Mouse (Mus musculus): ENCODE measurements around the gene Rapgef5.

Gene Rapgef5

DNA sequence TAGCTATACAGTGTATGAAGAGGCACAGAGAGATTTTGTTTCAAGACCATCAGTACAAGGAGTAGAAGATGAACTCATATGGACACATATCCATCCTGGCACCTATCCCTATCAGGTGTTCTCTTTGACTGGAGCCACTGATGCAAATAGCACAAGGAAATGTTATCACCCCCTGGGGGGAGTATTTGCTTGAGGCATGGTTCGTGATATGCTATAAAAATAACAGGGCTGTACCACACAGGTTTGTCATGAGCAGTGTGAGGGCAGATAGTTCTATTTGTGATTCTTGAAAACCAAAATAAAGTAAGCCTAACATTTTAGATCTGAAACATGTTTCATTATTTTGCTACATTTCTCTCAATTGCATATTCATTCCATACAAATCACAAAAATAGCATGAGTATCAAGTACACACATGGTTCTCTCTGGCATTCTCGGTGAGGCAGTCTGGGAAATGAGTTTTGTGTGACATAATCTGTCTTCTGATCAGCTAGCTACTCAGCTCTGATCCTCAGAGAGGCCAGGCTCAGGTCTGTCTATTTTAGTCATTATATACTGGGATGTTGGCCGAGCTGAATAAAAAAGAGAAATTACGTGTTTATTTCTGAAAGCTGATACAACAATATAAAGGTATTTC is 12.3 kb downstream of the Rapgef5 start:
- no peak for DNase-seq (ENCODE audit: low spot score in 2 of 2)

DNA sequence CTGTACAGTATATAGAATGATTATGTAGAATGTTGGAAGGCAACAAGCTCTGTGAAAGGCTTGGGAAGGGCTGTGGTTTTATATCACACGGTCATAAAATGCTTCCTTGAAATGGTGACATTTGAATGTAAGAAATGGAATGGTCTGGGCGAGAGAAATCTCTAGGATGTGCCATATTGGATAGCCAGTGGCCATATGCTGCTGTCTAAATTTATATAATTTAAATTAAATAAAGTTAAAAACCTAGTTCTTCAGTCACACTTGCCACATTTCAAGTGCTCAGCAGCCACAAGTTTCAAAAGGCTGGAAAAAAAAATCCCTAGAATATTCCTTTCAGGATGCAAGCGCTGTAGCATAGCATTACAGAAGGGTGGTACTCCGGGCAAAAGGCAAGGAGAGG is 14.8 kb downstream of the Rapgef5 start:
- DNase-seq (ENCODE audit: low spot score in 2 of 2) = no peak

DNA sequence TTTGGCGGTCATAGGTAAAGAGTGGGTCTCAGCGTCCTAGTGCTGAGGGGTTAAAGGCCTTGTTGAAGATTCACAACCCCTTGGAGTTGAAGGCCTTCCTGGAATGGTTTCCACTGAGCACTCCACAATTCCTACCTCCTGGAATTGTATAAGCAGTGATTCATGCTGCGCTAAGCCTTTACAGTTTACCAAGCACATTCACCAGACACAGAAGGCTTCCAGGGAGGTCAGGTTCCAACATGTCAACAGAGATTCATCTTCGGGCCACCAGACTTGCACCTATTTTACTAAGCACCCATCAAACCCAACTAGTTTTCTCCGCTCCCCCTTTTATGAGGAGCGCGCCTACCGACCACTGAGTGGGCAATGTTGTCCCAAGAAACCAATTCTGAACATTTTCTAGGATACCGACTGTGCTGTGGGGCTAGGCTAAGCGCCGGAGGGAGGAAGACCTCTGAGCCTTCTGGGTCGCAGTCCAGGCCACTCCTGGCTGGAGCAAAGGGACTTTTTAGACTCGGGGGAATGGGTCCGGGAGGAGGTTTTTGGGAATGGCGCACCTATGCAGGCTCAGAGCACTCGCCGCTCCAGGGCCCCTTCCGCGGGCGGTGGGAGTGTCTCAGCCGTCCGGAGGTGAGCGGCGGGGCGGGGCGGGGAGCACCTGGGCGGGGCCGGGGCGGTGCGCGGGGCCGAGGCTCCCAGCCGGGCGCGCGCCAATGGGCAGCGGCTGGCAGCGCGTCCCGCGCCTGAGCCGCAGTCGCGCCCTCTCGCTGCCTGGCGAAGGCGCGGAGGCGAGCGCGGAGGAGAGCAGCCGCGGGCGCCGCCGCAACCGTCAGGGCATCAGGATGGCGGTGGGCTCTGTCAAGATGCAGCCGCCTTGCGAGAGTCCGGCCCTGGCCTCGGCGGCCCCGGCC is 17.2 kb downstream of the Rapgef5 start:
- DNase-seq (ENCODE audit: low spot score in 2 of 2) = peak; percentile 50 to 56

DNA sequence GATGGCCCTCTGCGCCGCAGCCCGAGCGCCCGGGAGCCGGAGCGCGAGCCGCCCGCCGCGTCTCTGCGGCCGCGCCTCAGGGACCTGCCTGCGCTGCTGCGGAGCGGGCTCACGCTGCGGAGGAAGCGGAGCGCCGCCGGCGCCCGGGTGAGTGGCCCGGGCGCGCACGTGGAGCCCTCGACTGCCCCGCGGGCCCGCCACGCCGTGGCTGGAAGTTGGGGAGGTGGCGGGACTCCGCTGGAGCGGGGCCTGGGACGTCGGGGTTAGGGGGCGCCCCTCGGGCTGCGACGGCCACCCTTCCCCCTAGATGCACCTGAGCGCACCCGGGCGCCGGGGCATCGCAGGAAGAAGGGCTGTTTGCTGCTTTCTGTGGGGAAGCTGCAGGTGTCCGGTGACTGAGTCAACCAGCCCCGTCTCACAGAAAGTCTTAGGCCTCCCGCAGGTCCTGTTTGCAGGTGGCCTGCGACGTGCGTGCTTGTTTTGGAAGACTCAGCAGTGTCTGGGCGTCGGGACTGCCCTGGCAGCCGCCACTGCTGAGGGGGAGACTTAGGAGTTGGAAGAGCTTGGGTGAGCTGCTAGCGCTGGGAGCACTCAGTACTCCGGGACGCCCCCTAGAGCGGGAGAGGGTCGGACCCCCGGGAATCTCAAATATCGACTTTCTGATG is 17.9 kb downstream of the Rapgef5 start:
- DNase-seq (ENCODE audit: low spot score in 2 of 2) = peak; percentile 39 to 43

DNA sequence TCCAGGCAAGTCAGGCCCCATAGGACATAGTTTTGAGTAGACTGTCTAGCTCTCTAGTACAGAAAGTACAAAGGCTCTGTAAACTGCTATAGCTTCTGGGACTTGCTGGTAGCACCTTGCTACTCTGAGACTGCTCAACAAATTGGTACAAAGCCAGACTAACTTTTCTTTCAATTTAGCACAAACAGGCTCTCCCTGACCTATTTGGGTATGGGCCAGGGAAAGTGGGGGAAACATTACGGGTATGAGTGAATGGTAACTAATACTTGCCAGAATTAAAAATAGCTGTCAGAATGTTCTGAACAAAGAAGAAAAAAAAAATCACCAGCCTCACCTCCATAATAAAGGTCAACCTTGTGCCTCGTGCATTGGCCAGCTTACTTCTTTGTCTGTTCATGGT is 24.1 kb downstream of the Rapgef5 start:
- no peak for DNase-seq (ENCODE audit: low spot score in 2 of 2)

DNA sequence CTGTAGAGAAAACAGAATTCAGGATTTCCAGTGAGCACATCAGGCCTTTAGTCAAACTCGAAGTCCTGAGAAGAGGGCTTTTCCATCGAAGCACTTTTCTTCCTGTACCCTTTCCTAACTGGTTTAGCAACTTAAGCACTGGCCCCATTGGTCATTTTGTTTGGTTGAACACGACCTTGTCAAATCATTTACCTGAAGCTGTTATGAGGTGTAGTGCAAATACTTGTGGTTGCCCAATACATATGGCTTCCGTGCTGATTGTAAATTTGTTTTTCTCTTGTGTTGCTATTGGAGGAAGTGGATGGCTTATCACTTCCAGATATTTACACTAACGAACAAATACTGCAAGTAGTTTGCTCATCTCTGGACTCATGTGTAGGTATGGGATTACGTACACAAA is 29.0 kb downstream of the Rapgef5 start:
- no peak for DNase-seq (ENCODE audit: low spot score in 2 of 2)

DNA sequence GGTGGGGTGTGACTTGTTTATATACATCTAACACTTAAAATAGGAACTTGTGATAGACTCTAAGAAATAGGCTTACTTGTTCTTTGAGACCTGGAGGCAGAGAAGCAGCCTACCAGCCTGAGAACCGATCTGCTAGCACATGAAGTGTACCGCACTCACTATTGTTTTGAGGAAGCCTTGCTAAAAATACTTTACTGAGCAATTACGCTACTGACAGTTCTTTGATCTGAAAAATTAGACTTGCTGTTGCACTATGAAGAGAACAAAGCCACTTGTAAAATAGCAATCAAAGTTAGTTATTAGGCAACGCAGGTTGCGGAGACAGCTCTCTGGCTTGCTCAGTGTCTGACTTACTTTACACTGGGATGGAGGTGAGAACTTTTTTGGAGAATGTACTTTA is 37.1 kb downstream of the Rapgef5 start:
- DNase-seq (ENCODE audit: low spot score in 2 of 2) = no peak

DNA sequence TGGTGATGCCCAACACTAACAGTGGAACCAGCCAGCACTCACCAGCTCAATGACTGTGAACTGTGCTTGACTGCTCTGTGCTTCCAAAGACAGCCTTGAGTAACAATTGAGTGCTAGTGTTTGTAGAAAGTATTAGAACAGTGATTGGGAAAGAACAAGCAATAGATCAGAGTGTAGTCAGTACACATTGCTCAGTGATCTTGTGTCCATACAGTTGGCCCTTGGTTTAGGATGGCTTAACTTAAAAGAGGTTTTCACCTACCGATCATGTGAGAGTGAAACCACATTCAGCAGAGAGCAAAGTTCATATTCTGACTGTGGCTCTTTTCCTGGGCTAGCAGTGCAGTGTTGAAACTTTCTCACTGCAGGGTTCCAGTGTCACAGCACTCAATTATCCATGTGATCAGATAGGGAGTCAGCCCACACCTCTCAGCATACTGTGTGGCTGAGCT is 38.4 kb downstream of the Rapgef5 start:
- no peak for DNase-seq (ENCODE audit: low spot score in 2 of 2)

DNA sequence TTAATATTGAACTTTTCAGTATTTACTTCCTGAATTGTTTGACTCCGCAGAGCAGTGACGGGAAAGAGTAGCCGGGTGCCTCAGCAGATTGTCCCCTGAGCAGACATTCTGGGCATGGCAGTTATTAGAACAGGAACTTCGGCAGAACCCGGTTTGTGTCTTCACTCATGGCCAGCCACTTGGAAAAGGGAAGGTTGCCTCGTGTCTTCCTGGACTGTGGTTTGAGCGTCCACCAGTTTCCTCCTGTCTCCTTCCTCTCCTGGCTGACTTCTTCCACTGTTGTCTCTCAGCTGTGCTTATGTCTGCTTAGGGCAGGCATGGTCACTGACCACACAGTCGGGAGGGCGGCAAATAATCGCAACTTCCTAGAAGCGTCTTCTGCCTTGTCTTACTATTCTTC is 44.2 kb downstream of the Rapgef5 start:
- peak; percentile 70 to 71 for DNase-seq (ENCODE audit: low spot score in 2 of 2)

DNA sequence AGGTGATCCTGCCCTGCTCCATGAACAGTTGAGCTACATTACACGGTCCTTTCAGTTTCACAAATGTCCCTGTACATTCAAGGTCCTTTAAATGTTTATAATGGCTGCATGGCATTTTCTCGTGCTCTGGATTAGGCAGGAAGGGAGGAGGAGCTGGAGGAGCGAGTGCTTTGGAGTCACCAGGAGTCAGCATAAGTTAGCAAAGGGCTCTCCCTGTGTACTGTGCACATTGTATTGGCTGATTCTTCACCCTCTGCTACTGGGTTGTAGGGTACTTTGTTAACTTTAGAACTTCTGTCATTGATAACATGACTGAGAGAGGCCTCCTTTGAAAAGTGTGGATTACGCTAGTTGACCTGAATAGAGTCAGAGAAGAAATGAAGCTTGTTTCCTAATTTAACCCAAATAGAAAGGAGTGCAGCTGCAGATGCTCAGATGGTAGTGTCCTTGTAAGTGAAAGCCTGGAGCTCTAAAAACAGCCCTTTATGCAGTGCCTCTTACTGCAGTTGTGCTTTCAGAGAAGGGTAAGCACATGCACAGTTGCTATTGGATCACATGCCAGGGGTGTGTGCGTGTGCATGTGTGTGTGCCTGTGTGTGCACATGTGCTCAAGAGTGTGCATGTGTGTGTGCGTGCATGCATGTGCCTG is 45.3 kb downstream of the Rapgef5 start:
- DNase-seq (ENCODE audit: low spot score in 2 of 2) = no peak

DNA sequence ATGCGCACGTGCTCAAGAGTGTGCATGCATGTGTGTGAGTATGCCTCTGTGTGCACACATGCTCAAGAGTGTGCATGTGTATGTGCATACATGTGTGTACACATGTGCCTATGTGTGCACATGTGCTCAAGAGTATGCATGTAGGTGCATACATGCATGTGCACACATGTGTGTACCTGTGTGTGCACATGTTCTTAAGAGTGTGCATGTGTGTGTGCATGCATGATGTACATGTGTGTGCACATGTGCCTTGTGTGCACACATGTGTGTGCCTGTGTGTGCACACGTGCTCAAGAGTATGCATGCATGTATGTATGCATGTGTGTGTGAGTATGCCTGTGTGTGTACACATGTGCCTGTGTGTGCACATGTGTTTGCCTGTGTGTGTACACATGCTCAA is 45.8 kb downstream of the Rapgef5 start:
- no peak for DNase-seq (ENCODE audit: low spot score in 2 of 2)

DNA sequence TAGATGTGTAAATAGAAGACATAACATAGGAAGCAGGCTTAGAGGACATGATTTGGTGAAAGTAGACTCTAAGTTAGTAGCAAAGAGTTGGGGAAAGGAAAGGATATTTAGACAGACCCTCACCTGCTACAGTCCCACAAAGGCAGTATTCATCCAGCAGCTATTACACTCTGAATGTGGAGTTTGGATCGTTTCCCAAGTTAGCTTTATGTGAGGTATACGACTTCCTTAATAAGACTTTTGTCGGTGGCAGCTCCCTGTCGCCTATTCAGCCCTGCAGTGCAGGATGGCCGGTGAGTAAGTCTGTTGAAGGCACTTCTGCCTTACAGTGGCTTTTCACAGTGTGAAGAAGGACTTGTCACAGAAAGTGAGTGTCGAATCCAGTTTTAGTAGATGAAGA is 47.6 kb downstream of the Rapgef5 start:
- no peak for DNase-seq (ENCODE audit: low spot score in 2 of 2)

DNA sequence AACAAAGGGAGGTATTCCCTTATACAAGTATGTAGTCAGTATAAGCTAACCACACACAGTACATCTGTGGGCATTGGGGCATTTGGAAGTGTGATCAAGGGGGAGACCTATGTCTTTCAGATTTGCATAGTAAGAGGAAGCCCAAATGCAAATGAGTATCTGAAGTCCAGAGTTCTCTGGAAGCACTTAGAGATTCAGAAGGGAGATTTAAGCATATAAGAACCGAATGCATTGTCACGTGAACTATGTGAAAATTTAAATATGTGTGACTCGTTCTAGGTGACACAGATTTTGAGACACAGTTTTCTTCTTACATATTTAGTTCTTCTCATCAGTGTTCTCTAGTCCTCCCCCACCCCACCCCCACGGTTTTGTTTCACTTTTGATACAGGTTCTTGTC is 50.0 kb downstream of the Rapgef5 start:
- DNase-seq (ENCODE audit: low spot score in 2 of 2) = peak; percentile 60 to 69

DNA sequence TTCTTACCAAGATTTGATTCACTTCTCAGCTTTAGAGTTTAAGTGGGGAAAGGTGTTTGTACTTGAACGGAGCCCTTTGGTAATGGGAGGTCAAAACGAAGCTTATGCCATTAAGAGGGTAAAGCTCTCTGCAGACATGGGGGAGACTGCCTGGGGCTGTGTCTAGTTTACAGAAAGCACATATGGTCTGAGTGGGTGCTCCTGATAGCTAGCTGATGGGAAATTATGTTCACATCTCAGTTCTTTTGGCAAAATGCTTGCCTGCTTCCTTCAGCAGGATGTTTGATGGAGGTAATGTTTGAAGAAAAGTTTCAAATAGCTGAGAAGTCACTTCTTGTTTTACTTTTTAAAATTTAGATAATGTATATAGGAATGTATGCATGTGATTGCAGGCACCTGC is 53.4 kb downstream of the Rapgef5 start:
- DNase-seq (ENCODE audit: low spot score in 2 of 2) = no peak

DNA sequence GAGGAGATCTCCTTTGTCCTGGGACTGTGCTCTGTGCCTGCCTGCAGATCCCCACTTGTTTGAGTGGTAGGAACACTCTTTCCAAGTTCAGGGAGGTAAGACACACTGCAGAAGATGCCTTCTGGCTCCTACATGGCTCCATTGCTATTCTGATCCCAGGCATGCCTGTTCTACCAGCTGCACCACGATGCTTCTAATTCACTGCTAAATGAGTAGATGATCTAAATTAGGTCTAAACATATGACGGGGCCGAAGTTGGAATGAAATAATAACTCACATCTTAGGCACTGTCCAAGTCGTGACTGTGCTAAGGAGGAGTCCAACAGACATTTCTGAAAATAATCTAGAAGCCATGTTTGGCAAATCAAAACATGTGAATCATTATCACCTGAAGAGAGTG is 68.0 kb downstream of the Rapgef5 start:
- DNase-seq (ENCODE audit: low spot score in 2 of 2) = no peak

DNA sequence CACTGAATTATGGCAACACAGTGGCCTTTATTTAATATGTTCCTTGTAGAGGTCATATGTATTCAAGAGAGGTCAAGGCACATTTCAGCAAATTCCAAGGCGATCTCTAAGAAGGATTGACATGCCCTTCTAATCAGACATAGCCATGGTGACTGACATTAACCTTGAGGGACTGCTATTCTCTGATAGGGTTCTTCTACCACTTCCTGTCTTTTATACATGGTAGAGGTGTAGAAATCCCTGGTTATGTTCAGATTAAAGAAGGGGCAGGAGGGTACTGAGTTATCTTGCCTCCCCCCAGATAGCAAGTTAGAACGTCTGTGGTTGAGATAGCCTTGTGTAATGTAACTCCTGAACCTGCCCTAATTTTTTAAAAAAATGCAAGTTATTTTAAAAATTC is 69.1 kb downstream of the Rapgef5 start:
- DNase-seq (ENCODE audit: low spot score in 2 of 2) = no peak

DNA sequence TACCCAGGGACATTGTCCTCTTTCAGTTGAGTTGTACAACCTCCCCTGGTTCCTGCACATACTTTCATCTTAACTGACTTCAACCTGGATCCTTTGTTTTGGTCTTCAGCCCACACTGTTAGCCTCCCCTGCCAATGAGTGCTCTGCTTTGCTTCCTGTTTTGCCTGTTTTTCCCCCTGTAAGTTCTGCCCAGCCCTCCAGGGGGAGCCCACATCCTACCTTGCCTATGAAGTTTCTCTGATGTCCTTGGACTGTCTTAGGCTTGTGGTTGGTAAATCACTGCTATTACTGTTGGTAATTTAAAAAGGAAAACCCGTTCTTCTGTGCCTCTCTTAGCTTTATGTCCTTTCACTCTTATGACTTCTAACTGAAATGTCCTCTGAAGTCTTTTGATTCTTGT is 69.8 kb downstream of the Rapgef5 start:
- DNase-seq (ENCODE audit: low spot score in 2 of 2) = peak; percentile 69 to 78

DNA sequence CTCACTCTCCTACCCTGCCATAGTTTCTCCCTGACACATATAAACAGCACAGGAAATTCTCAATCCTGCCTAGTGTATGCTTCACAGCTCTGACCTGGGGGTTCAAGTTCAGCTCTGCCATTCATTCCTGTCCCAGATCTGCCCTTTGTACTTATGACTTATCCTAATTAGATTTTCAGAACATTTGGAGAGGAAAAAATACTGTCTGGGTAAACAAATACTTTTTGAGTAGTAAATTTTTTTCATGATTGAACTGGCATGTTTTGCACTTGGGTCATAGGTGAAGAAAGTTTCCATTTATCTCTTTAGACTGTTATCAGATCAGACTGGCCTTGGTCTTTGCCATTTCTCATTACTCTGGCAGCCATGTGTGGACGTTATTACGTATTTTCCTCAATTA is 72.9 kb downstream of the Rapgef5 start:
- DNase-seq (ENCODE audit: low spot score in 2 of 2) = no peak

DNA sequence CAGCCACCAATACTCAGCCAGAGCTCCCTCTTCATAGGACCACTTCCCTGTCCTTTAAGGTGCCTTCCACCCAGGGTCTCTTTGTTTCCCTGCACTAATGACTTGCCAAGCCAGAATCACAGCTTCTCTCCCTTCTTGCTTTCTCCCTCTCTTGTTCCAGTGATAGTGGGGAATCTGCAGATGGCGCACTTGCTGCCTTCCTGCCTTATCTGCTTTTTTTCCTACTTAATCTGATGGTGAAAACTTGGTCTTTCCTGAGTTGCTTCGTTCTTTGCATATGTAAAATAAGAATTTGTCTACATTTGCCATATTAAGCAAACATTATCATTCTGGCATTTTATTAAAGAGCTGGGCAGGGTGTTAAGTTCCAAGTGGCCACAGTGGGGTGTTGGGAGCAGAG is 75.7 kb downstream of the Rapgef5 start:
- no peak for DNase-seq (ENCODE audit: low spot score in 2 of 2)

DNA sequence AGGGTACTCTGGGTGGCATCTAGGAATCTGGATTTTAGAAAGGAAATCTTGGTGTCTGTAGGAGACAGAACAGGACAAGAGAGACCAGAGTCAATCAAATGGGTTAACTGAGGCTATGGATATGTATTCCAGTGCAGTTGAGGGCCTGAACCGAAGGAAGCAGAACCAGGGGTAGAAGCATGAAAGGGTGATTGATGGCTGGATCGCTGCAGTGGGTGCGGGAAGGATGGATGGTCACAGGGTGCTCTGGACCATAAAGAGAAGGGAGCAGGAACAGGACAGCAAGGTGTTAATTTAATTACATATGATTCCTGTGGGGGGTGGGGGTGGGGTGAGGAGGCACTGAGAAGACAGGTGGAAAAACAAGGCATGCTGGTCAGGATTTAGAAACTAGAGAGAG is 76.3 kb downstream of the Rapgef5 start:
- DNase-seq (ENCODE audit: low spot score in 2 of 2) = no peak

DNA sequence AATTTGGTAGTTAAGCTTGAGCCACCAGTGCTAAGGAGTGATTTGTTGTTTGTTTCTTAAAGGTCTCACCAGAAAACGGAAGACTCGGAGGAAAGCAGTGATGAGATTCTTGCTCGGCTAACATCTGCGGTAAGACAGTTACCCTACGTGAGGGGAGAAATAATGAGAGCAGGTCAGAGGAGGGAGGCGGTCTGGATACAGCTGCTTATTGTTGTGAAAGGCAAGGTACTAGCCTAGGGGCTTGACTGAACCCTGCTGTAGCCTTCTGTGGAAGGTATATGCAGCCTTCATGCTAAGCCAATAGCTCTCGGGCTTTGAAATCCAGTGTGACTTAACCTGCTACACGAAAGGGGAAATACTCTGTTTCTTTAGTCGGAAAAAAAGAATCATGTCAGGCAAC is 78.9 kb downstream of the Rapgef5 start:
- DNase-seq (ENCODE audit: low spot score in 2 of 2) = no peak

DNA sequence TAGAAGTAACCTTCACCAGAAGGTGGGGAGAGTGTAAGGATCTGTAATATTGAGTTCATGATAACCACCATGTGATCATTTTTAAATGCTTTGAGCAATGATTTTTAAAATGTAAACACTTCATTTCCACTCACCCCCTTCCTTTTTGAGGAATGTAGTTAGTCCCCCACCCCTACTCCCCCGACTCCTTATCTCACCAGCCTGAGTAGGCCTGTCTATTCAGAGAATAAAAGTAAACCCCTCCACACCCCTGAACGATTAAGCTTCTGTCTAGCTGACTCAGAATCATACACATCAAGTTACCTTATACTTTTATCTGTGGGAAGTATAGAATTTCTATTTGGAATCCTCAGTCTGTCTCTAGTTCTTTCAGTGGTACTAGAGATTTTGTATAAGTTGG is 81.9 kb downstream of the Rapgef5 start:
- DNase-seq (ENCODE audit: low spot score in 2 of 2) = no peak

Measured in spleen, postnatal 36 days (tissue).